Mouse (Mus musculus) mesoderm, embryonic 11.5 days (tissue): ENCODE results near the gene Dnajc30.
"Not testable (repeated sequence)": the region's sequence is repeated elsewhere in the genome, so short reads cannot be mapped to it uniquely, and the experiment has no call there.

Experiments used
- DNase-seq: peaks from one replicate; pipeline ENCODE4 v3.0.0-alpha.2; 2012; ENCODE audit warnings: low read depth, low spot score

Dnajc30 gene

DNA sequence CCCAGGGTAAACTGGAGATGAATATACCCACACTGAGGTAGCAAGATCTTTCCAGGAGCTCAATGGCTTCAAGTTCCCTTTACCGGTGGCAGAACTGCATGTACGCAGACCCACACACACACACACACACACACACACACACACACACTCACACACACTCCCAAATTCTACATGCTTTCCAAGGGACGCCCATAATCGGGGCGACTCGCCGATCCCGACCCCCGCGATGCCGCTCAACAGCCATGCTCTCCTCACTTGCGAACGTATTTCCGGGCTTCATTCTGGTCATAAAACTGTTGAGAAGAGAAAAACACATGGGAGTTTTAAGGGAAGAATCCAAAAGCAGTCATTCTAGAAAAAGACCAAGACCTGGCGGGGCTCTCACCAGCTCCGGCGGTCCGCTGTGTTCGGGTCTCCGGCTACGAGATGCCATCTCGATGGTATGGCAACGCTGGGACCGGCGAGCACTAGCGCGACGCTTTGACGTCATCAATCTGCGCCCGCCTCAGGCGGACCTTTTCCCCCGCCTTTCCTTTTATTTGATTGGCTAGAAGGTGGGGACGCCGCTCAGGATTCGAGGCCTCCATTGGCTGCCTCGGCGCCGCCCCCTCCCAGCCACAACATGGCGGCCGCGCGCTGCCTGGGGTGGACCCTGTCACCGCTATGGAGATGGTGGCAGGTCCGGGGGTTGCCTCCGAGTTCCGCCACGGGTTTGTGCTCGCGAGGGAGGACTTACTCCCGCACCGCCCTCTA is at the start of gene Dnajc30:
Gene Dnajc30, plus strand, starts transcription at position 574 of the 753 bp plus-strand sequence.
- DNase-seq = peak; percentile 98

- DNase-seq = peak; percentile 80
These were observed 48.5 kb upstream of the Dnajc30 start for GRCm38 (mm10) chr5:135015497-135015896.

DNA sequence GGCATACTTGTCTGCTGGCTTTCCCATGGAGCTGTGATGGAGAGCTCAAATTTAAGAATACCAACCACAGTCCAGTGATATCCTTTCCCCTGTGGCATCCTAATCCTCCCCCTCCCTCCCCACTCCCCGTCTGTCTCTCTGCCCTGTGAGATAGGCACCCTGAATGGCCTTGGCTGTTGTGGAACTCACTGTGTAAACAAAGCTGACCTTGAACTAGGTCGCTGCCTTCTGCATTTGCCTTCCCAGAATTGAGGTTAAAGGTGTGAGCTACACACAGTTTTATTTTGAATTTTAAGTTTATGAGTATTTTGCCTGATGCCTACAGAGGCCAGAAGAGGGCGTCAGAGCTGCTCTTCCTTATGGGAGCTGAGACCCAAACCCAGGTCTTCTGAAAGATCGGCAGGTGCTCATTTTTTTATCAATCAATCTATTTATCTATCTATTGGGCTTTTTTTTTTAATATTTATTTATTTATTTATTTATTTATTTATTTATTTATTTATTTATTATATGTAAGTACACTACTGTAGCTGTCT is 47.7 kb upstream of the Dnajc30 start:
- no peak for DNase-seq

- DNase-seq = no peak
These were observed 42.2 kb upstream of the Dnajc30 start for GRCm38 (mm10) chr5:135021814-135022213.

DNA sequence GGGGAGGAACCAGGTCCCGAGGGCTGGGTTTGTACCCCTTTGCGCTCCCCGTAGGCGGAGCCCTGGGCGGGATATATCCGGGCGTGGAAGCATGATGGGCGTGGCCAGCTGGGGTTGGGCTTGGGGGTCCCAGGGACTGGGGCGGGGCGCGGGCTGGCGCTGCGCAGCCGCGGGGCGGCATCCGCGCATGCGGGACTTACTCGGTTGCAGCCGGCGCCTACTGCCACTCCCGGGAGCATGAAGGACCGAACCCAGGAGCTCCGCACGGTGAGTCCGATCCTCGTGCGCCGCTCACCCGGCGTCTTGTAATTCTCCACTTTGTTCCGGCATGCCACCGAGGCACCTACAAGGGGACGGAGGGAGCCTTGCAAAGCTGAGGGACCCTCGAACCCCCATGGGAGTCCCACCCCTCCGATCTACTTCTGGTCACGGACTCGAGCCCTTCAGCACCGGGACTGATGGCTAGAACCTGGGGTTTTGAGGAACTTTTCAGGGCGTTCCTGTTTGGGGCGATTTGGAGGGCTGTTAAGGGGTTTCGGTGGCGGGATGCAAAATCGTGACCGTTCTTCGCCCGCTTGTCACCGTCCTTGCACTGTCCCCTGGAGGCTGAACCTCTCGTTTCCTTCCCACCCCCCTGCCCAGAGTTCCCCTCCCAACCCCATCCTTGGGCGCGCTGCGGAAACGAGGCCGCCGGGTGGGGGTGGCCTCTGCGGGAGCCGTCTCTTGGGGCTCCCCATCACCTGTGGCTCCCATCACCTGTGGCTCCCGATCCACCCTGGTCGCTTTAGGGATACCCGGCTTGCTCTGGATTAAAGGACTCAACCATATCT is 40.4 kb upstream of the Dnajc30 start, which contains the start of gene Stx1a:
Gene Stx1a, plus strand, starts transcription at position 139 of the 830 bp plus-strand sequence.
- DNase-seq = peak; percentile 93

GRCm38 (mm10) chr5:135024665-135025224 is 39.3 kb upstream of the Dnajc30 start:
- peak; percentile 68 for DNase-seq

- DNase-seq = no peak
These were observed 38.1 kb upstream of the Dnajc30 start for GRCm38 (mm10) chr5:135025899-135026298.

DNA sequence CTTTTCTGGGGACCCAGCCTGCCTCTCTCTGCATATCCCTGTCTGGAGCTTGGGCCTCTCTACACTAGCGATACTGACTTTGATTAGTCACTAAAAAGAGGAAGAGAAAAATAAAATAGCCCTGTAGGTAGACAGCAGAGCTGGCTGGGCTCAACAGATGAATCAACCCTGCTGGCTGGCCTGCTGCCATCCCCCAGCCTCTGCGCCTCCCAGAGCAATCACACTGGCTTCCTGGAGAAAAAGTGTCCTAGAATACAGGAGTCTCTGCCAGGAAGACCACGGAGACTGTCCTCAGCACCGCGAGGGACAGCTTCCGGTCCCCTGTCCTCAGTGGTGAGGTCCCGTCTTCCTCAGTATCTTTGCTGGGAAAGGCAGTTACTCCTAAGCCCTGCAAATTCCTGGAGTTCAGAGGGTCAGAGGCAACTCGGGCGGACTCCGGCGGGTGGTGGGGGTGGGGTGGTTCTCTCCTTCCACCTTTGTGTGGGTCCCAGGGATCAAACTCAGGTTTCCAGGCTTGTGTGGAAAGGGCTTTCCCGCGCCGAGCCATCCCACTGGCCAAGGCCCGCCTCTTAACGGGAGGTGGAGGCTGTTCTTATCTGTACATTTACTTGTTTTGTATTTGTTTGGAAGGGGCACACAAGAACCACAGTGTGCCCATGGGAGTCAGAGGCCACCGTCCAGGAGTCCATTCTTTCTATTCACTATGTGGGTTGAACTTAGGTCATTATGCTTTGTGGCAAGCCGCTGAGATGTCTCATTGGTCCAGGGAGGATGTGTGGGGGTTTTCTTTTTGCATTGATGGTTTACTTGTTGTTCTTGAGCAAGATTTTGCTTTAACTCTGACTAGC is 34.8 kb upstream of the Dnajc30 start:
- no peak for DNase-seq

DNA sequence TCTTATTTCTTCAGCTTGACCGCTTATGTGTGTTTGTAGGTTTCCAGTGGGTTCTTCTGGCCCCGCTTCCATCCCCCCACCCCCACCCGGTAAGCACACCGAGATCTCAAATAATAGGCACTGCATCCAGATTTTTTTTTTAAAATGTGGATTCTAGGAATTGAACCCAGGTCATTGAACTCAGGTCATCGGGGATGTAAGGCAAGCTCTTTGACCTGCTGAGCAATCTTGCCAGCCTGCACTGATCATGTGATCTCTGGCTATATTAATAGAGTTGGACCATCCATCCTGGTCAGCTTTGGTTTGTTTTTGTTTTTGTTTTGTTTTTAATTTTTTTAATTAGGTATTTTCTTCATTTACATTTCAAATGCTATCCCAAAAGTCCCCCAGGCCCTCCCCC is 31.4 kb upstream of the Dnajc30 start:
- DNase-seq = no peak

GRCm38 (mm10) chr5:135034593-135034992 is 29.4 kb upstream of the Dnajc30 start:
- no peak for DNase-seq

DNA sequence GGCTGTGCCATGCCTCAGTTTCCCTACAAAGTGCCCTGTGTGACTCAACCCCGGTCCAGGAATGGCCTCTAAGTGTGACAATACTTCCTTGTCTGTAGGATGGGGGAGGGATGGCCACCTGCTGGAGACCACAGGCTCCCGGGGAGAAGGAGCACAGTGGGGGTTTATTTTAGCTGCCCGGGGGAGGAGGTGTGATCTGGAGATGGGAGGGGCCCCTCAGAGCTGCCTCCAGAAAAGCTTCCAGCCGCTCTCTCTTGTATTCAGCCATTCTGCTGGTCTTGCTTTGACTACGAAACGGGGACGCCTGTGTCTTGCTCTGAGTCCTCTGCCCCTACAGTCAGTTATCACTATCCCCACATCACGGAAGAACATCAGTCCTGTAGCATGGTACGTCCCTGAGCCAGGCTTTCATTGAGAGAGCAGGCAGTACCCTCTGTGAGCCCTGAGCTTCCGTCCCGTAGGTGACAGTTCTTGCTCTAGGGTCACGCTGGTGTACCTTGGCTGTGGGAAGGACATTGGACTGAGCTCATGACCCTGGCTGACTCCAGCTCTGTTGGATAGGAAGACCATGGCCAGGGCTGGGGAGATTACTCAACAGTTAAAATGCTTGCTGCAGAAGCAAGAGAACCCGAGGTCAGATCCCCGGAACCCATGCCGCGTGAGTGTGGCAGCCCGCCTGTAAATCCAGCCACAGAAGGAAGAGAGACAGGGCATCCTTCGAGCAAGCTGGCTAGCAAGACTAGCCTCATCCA is 28.2 kb upstream of the Dnajc30 start:
- no peak for DNase-seq

- no peak for DNase-seq
These were observed 26.1 kb upstream of the Dnajc30 start for GRCm38 (mm10) chr5:135037946-135038345.

- DNase-seq = no peak
These were observed 24.5 kb upstream of the Dnajc30 start for GRCm38 (mm10) chr5:135039541-135039940.

DNA sequence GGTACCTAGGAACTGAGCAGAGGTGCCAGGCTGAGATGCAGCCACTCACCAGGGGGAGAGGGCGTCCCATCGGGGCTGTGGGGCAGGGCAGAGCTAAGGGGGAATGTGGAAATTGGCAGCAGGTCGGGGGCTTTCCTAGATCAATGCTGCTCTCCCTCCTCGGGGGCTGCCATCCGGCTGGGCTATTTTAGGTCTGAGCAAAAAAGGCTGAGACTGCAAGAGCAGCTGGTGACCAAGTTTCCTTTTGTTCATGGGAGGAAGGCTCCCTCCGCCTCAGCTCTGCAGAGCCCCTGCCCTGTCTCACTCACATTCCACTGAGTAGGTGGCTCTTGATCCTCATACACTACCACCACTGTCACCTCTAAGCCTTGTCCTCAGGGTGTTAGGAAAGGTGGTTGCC is 23.9 kb upstream of the Dnajc30 start:
- DNase-seq = no peak

- no peak for DNase-seq
These were observed 23.2 kb upstream of the Dnajc30 start for GRCm38 (mm10) chr5:135040777-135041176.

DNA sequence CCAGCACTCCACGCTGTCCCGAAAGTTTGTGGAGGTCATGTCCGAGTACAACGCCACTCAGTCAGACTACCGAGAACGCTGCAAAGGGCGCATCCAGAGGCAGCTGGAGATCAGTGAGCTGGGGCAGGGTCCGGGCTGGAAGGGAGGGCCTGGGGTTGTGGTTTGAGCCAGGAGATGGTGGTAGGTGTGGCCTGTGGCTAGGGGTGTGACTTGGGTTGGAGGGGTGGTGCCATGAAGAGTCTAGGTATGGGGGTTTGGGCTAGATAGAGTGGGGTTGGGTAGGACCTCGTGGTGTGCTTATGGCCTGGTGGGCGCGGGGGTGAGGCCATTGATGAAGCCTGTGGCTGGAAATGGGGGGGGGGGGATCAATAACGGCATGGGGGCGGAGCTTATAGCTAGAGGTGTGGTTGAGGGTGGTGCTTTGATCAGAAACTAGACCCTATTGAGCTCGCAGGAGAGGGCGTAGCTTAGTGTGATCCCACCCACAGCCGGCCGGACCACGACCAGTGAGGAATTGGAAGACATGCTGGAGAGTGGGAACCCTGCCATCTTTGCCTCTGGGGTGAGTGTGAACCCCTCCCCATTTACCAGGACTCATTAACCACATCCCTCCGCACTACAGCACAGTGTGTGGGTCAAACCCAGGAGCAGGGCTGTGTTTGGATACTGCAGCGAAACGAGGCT is 21.8 kb upstream of the Dnajc30 start:
- no peak for DNase-seq

DNA sequence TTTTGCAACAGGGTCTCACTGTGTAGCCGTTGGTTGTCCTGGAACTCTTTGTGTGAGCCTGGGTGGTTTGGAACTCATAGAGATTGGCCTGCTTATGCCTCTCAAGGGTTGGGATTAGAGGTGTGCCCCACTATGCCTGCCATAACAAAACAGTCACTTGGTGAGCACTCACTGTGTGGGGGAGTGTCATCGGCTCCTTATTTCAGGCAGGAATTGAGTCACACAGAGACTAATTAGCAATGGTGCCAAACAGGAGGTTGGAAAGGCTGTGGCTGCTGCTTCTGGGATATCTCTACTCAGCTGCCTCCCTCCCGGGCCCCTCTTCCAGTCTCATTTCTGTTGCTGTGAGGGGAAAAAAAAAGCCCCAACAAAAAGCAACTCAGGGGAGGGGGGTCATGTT is 19.4 kb upstream of the Dnajc30 start:
- DNase-seq = no peak

DNA sequence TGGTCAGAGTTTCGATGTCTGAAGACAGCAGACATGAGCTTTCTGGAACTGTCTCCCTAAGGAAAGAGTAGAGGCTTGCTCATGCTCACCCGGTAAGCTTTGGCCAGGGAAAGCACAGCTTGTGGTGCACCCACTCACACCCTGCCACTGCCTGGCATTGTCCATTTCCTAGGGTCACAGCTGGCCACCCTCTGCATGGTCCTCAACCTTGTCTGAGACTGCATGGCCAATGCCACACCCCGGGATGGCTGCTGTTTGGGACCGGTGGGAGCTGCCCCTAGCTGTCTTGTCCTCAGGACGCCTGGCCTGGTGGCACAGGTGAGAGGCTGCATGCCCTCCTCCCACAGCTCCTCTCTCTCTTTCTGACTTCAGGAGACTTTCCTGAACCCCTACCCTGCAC is 15.5 kb upstream of the Dnajc30 start:
- no peak for DNase-seq

DNA sequence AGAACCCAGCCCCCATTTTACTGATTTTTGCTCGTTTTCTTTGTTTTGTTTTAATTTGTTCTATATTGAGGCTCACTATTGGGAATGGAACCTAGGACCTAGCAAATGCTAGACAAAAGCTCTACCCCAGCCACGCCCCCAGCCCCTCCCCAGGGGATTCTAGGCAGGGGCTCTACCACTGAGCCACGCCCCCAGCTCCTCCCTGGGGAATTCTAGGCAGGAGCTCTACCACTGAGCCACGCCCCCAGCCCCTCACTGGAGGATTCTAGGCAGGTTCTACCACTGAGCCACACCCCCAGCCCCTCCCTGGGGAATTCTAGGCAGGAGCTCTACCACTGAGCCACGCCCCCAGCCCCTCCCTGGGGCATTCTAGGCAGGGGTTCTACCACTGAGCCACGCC is 14.7 kb upstream of the Dnajc30 start:
- not testable (repeated sequence) for DNase-seq

DNA sequence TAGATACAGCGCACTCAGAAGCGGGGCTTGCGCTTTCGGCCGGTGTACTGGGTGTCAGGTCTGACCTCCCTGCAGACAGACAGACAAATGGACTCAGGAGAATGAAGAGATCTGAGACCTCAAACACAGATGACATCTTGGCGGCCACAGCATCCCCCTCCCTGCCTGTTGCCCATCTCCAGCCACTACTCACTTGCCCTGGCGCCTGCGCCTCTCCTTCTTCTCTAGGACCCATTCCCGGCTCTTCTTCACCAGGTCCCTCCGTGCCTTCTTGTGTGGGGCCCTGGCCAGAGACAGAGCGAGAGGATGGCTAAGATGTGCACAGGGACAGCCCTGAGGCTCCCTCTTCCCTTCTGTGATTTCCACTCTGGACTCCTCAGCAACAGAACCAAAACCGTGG is 10.6 kb upstream of the Dnajc30 start:
- no peak for DNase-seq
